Mouse (Mus musculus): Measurements from ENCODE around the gene Chst8. TPM values are rescaled to one million over a fixed set of nuclear protein-coding genes. Genes with fewer than 3 reads are reported as not detected.

Chst8 gene
- not detected for total RNA-seq (2023)

DNA sequence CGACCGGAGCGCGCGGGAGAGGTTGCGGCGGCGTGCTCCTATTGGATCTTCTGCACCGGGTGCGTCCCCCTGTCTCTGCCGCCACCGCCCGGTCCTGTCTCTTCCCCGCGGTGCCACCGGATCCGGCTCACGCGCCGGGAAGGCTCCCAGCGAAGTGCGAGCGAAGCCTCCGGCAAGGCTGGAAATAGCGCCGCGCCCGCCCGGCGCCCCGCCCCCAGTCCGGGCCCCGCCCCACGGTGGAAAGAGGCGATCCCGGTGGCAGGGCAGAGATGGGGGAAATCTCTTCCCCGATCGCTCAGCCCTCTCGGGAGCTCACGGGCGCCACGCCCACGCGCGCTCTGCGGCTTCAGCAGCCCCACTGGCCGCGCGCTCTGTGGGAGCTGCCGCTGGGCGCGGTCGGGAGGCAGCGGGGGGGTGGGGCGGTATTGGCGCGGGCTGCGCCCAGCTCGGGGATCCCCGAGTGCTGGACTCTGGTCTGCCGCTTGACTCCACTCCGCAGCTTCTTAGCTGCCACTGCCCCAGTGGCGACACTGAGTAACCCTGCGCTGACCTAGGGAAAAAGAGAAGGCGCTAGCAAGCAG is at the start of gene Chst8:
Gene Chst8, minus strand, starts transcription at position 181 of the 581 bp plus-strand sequence.

DNA sequence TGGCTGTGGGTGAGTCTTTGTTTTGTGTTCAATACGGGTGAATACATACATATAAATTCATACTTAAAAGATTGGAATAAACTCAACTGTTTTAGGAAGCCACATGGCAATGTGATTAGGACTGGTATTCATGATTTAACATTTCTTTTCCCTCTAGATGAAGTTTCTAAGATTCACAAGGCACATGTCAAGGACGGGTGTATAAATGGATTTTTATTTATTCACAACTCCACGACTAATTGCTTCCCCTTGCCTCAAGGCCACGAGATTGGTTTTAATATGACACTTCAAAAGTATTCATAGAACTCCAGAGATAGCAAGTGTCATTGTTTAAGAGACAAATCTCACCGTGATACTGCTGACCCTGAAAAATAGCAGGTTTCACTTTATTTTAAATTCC is 155.9 kb downstream of the Chst8 start, which contains the start of gene Kctd15:
Gene Kctd15, minus strand, starts transcription at position 101 of the 400 bp plus-strand sequence.

Other genes with a start within 250 kb of the Chst8 start
- gene Kctd15, start 156.0 kb downstream of the Chst8 start, total RNA-seq (2023) = 1.6 TPM
- gene Pepd, start 99.7 kb upstream of the Chst8 start, total RNA-seq (2023) = 33.5 TPM
- 34.0 TPM for gene Cebpg, start 243.9 kb upstream of the Chst8 start, total RNA-seq (2023)

Measured in CD8-positive naive resting alpha-beta T cell, adult 57 days (primary cell).